Mouse (Mus musculus): ENCODE results near the gene Bag5. TPM values are rescaled to one million over a fixed set of nuclear protein-coding genes. Genes with fewer than 3 reads are reported as not detected.

Bag5 gene
- total and polyA plus RNA-seq, 3 experiments, result 24.1 to 27.9 (median 25.6) TPM

GRCm38 (mm10) chr12:111722654-111723053 lies 9.6 kb upstream of the Bag5 start:
- Histone ChIP-seq H3K27me3 (replicated peaks) (no peaks in the 10 kb centered on the region), H3K4me1 (ENCODE audit: control insufficient read depth in 1 of 2, insufficient read depth in 2 of 2) (peaks cover 0 to 8% of the 10 kb centered on the region in 2 experiments; a peak in 1 of 4 replicates), H3K9ac (ENCODE audit: insufficient read depth, low read depth) (no peak overlapping the region), H3K4me3 (replicated peaks in 1 of 3; ENCODE audit: low read depth in 2 of 3, low read length in 2 of 3, poor library complexity in 1 of 3) (no peak overlapping the region), H3K4me2 (ENCODE audit: insufficient read depth, low read depth, poor library complexity, severe bottlenecking) (no peak overlapping the region), H3K36me3 (replicated peaks in 1 of 2; ENCODE audit: control insufficient read depth in 1 of 2, insufficient read depth in 1 of 2, low read length in 1 of 2) (peaks cover 31 to 66% of the 10 kb centered on the region in 2 experiments), H3K27ac (ENCODE audit: insufficient read depth, low read depth) (no peak overlapping the region), H3K79me2 (replicated peaks; ENCODE audit: control insufficient read depth, extremely low read depth, insufficient read depth, poor library complexity, severe bottlenecking) (no peaks in the 10 kb centered on the region; the same call in 1 of the 2 replicates), H3K9me3 (replicated peaks; ENCODE audit: low read length) (no peaks in the 10 kb centered on the region)
- in situ Hi-C loops (cut with MboI; ENCODE audit: low pct_ligation_motif_present, low pct_unique_long_range_greater_than_20kb, low sequenced_read_pairs) (no loop called here), dilution Hi-C loops (cut with MboI; ENCODE audit: extremely low pct_ligation_motif_present, extremely low pct_unique_long_range_greater_than_20kb, low sequenced_read_pairs) (no loop called here)
- TF ChIP-seq RAD21 (IDR thresholded peaks at IDR 0.05; ENCODE audit: low read depth, low read length) (peak; percentile 55), RCOR1 (conservative IDR thresholded peaks at IDR 0.05; ENCODE audit: low read depth, low read length) (no peak), CTCF (conservative IDR thresholded peaks at IDR 0.05 in 1 of 2, IDR thresholded peaks at IDR 0.05 in 1 of 2; ENCODE audit: low read depth in 2 of 2, low read length in 2 of 2) (peak; percentile 52 to 67; a peak in 3 of 4 replicates), SMC3 (IDR thresholded peaks at IDR 0.05; ENCODE audit: low read depth, low read length) (peak; percentile 29), E2F4 (IDR thresholded peaks at IDR 0.05; ENCODE audit: insufficient replicate concordance, low read depth, low read length) (no peak)
- no peak for DNase-seq (ENCODE audit: extremely low read depth)

- no peak overlapping the region for H3K4me2 ChIP-seq (ENCODE audit: insufficient read depth, low read depth, poor library complexity, severe bottlenecking)
These were observed 7.2 kb upstream of the Bag5 start for GRCm38 (mm10) chr12:111720222-111720621.

GRCm38 (mm10) chr12:111718656-111719055 lies 5.6 kb upstream of the Bag5 start:
- Histone ChIP-seq H3K79me2 (replicated peaks; ENCODE audit: control insufficient read depth, extremely low read depth, insufficient read depth, poor library complexity, severe bottlenecking) (peaks cover 13% of the 10 kb centered on the region), H3K27ac (ENCODE audit: insufficient read depth, low read depth) (no peak overlapping the region), H3K4me2 (ENCODE audit: insufficient read depth, low read depth, poor library complexity, severe bottlenecking) (no peak overlapping the region), H3K36me3 (replicated peaks in 1 of 2; ENCODE audit: control insufficient read depth in 1 of 2, insufficient read depth in 1 of 2, low read length in 1 of 2) (peaks cover 3 to 50% of the 10 kb centered on the region in 2 experiments), H3K9ac (ENCODE audit: insufficient read depth, low read depth) (no peak overlapping the region), H3K27me3 (replicated peaks) (no peaks in the 10 kb centered on the region), H3K9me3 (replicated peaks; ENCODE audit: low read length) (no peaks in the 10 kb centered on the region), H3K4me1 (ENCODE audit: control insufficient read depth in 1 of 2, insufficient read depth in 2 of 2) (peaks cover 3 to 22% of the 10 kb centered on the region in 2 experiments), H3K4me3 (replicated peaks in 1 of 3; ENCODE audit: low read depth in 2 of 3, low read length in 2 of 3, poor library complexity in 1 of 3) (no peak overlapping the region)
- dilution Hi-C loops (cut with MboI; ENCODE audit: extremely low pct_ligation_motif_present, extremely low pct_unique_long_range_greater_than_20kb, low sequenced_read_pairs) (no loop called here), in situ Hi-C loops (cut with MboI; ENCODE audit: low pct_ligation_motif_present, low pct_unique_long_range_greater_than_20kb, low sequenced_read_pairs) (loop anchor here (10.0 kb wide), 1 partner anchor 64 kb away; no protein-coding TSS in a partner anchor)
- DNase-seq (ENCODE audit: extremely low read depth), result no peak
- TF ChIP-seq CTCF (conservative IDR thresholded peaks at IDR 0.05 in 1 of 2, IDR thresholded peaks at IDR 0.05 in 1 of 2; ENCODE audit: low read depth in 2 of 2, low read length in 2 of 2) (no peak), ELF1 (IDR thresholded peaks at IDR 0.05; ENCODE audit: low read depth, low read length) (no peak), HCFC1 (IDR thresholded peaks at IDR 0.05; ENCODE audit: low read depth, low read length) (no peak)

More at GRCm38 (mm10) chr12:111720222-111720621, 7.2 kb upstream of the Bag5 start:
- peaks cover 12 to 57% of the 10 kb centered on the region in 2 experiments for H3K36me3 ChIP-seq (replicated peaks in 1 of 2; ENCODE audit: control insufficient read depth in 1 of 2, insufficient read depth in 1 of 2, low read length in 1 of 2)
- no peaks in the 10 kb centered on the region; the same call in 1 of the 2 replicates for H3K79me2 ChIP-seq (replicated peaks; ENCODE audit: control insufficient read depth, extremely low read depth, insufficient read depth, poor library complexity, severe bottlenecking)
- H3K27me3 ChIP-seq (replicated peaks), result no peaks in the 10 kb centered on the region
- no peak for DNase-seq (ENCODE audit: extremely low read depth)
- no peak overlapping the region for H3K9ac ChIP-seq (ENCODE audit: insufficient read depth, low read depth)
- H3K4me3 ChIP-seq (replicated peaks in 1 of 3; ENCODE audit: low read depth in 2 of 3, low read length in 2 of 3, poor library complexity in 1 of 3), result no peak overlapping the region
- no peak for TF ChIP-seq HCFC1 (IDR thresholded peaks at IDR 0.05; ENCODE audit: low read depth, low read length)
- H3K27ac ChIP-seq (ENCODE audit: insufficient read depth, low read depth), result no peak overlapping the region
- in situ Hi-C loops (cut with MboI; ENCODE audit: low pct_ligation_motif_present, low pct_unique_long_range_greater_than_20kb, low sequenced_read_pairs) (no loop called here), dilution Hi-C loops (cut with MboI; ENCODE audit: extremely low pct_ligation_motif_present, extremely low pct_unique_long_range_greater_than_20kb, low sequenced_read_pairs) (no loop called here)
- no peaks in the 10 kb centered on the region for H3K9me3 ChIP-seq (replicated peaks; ENCODE audit: low read length)
- peaks cover 0 to 8% of the 10 kb centered on the region in 2 experiments; a peak in 2 of 4 replicates for H3K4me1 ChIP-seq (ENCODE audit: control insufficient read depth in 1 of 2, insufficient read depth in 2 of 2)

Data from CH12.LX (cell line).